Mouse (Mus musculus): ENCODE measurements around the gene Mfsd11.
"Not testable (repeated sequence)": the region's sequence is repeated elsewhere in the genome, so short reads cannot be mapped to it uniquely, and the experiment has no call there.

Mfsd11 gene

GRCm38 (mm10) chr11:116881440-116881839 lies 29.2 kb downstream of the Mfsd11 start:
- DNase-seq (ENCODE audit: low read depth, low spot score), result no peak

DNA sequence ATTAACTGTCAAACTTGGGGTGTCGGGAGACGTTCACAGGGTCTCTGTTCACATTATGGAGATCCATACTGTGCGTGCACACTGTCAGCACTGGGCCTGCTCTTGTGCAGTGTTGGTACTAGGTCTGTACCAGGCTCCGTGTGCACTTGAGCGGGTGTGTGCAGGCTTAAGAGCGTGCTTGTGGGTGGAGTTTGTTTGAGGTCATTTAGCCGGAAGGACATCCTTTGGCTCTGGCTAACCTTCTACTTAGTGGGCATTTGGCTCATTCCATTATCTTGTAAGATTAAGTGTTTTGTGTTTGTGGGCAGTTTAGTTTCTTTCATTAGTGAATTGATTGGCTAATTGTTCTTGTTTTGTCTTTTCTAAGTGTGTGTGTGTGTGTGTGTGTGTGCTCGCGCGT lies 30.2 kb downstream of the Mfsd11 start:
- DNase-seq (ENCODE audit: low read depth, low spot score), result no peak

DNA sequence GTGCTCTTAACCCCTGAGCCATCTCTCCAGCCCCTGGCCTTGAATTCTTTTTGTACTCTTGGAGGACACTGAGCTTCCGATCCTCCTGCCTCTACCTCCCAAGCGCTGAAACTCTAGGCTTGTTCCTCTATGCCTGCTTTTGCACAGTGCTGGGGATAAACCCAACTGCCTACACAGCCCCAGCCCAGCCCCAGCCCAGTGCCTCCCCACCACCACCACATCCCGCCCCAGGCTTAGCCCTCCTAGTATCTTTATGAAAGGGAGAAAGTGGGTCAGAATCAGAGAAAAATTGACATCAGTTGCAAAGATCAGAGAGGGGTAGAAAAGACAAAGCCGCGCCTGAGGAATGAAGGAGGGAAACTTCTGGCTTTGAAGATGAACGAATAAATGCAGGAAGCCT lies 31.8 kb downstream of the Mfsd11 start:
- no peak for DNase-seq (ENCODE audit: low read depth, low spot score)

DNA sequence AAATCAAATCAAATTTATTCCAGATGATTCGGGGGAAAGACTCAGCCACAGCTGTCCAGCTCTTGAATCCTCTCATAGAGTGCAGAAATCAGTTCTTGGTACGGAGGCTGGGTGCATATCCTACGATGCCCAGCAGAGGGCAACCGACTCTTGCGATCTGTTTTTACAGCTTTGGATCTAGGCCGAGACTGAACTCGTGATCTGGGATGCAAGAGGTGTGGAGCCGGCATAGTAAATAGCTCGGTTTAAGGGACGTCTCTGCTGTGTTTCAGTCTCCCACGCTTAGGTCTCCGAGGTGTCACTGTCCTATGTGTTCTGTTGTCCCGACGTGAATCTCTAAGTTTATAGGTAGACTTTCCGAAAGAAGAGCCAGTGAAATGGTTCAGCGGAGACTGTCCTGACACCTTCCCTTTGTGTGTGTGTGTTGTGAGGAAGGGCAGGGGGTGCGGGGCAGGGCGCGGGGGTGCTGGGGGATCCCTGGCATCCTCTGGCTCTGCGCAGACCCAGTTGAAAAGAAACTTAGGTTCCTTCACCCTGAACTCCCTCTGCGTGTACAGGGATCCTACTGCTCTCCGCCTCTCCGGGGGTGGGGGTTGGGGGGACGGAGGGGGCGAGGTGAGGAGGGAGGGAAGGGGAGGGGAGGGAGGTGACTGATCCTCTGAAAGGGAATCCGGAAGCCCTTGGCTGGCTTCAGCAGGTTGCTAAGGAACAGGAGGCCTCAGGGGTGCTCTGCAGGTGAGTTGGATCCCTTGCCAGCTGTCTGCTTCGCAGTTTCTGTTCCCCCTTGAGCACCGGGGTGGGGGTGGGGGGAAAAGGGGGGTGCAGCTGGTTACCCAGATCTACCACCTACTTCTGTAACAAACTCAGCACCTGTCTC lies 33.3 kb downstream of the Mfsd11 start:
- peak; percentile 84 for DNase-seq (ENCODE audit: low read depth, low spot score)

- DNase-seq (ENCODE audit: low read depth, low spot score), result no peak
These were observed 34.9 kb downstream of the Mfsd11 start for GRCm38 (mm10) chr11:116887136-116887535.

- no peak for DNase-seq (ENCODE audit: low read depth, low spot score)
These were observed 41.5 kb downstream of the Mfsd11 start for GRCm38 (mm10) chr11:116893532-116894442.

GRCm38 (mm10) chr11:116895402-116895801 lies 43.2 kb downstream of the Mfsd11 start:
- DNase-seq (ENCODE audit: low read depth, low spot score), result no peak

DNA sequence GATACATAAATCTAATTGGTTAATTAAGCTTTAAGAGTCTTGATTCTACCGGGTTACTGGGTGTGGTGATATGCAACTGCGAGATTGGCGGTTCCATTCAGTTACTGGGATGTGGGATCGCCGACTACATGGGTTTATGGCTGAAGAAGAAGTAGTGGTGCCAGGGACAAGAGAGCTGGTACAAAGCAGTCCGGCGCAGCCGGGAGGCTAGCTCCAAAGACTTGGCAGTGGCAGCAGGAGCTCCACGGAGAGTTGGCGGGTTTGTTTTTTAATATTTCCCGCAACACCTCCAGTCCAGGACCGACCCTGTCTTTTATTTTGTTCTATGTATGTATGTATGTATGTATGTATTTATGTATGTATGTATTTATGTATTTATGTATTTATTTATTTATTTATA lies 47.0 kb downstream of the Mfsd11 start:
- no peak for DNase-seq (ENCODE audit: low read depth, low spot score)

- not testable (repeated sequence) for DNase-seq (ENCODE audit: low read depth, low spot score)
These were observed 50.3 kb downstream of the Mfsd11 start for GRCm38 (mm10) chr11:116902588-116902987.

DNA sequence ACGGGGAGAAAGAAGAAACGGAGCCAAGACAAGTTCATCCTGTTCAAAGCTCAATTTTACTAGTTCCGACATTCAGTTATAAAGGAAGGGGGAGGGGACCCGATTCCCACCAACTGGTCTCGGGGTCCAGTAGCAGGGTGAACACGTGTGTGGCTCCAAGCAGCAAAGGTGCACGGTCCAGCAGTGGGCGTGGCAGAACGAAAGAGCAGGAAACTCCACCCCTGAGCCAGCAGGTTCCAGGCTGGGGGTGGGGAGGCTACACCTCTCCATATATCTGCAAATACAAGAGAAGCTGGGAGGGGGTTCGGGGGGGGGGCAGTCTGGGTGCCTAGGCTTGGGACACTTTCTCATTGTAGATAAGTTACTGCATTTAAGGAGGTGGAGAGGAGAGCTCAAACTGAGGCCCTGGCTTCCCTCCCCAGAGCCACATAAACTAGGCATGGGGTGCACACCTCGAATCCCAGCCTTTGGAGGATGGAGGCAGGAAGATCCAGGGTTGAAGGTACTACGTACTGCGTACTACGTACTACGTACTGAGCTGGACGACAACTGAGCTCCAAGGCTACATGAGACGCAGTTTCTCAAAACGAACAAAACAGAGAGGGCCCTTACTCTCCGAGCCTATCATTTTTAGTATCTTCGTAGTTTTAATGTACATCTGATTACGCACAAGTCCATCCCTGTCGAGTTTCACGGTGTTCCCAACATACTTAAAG lies 53.7 kb downstream of the Mfsd11 start:
- no peak for DNase-seq (ENCODE audit: low read depth, low spot score)

- no peak for DNase-seq (ENCODE audit: low read depth, low spot score)
These were observed 61.3 kb downstream of the Mfsd11 start for GRCm38 (mm10) chr11:116913573-116913972.

- DNase-seq (ENCODE audit: low read depth, low spot score), result no peak
These were observed 62.1 kb downstream of the Mfsd11 start for GRCm38 (mm10) chr11:116914267-116914885.

- no peak for DNase-seq (ENCODE audit: low read depth, low spot score)
These were observed 63.0 kb downstream of the Mfsd11 start for GRCm38 (mm10) chr11:116915241-116915640.

DNA sequence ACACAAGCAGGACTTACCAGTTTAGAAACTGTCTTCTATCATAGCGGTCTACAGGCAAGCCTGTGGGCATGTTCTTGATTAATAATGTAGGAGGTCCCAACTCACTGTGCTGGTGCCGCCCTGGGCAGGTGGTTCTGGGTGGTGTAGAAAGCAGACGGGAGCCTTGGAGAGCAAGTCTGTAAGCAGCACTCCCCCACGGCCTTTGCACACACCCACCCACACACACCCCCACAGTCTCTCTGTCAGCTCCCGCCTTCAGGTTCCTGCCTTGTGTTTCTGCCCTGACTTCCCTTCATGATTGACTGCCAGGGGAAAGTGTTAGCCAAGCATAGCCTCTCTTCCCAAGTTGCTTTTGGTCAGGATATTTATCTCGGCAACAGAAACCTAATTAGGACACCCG lies 65.1 kb downstream of the Mfsd11 start:
- no peak for DNase-seq (ENCODE audit: low read depth, low spot score)

DNA sequence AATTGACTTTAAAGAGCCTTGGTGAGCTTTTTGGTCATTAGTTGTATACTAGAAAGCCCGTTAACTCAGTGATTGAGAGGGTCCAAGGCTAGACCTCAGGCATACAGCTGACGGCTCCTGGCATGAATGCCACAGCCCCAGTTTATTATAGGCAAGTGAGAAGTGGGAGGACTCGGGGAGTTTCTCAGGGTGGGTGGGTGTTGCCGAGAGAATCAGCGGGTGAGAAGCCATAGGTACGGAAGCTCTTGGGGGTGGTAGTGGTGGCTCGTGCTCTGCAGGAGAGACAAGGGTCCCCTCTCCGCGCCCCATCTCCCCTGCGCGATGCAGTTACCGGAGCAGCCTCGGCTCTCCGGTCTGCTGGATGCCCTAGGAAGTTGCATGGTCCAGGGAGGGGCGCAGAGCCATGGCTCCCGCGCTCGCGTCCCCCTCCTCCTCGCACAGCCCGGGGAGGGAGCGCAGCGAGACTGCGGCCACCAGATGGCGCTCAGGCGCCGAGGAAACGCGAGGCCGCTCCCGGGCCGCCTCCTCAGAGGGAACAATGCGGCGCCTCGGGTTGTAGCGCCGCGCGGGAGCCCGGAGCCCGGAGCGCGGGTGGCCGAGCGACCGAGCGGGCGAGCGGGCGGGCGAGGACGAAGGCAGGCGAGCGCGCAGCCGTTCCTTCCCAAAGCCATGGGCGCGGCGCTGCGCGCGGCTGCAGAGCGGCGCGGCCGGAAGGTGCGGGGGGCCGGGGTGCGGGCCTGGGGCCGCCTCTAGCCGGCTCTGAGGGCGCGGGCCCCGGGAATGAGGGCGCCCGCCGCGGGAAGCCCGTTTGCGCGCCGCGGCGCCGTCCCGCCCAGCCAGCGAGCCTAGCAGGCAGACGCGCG lies 66.3 kb downstream of the Mfsd11 start, which contains the start of gene Mgat5b:
Gene Mgat5b, plus strand, starts transcription at position 541 of the 863 bp plus-strand sequence.
- peak; percentile 20 for DNase-seq (ENCODE audit: low read depth, low spot score)

DNA sequence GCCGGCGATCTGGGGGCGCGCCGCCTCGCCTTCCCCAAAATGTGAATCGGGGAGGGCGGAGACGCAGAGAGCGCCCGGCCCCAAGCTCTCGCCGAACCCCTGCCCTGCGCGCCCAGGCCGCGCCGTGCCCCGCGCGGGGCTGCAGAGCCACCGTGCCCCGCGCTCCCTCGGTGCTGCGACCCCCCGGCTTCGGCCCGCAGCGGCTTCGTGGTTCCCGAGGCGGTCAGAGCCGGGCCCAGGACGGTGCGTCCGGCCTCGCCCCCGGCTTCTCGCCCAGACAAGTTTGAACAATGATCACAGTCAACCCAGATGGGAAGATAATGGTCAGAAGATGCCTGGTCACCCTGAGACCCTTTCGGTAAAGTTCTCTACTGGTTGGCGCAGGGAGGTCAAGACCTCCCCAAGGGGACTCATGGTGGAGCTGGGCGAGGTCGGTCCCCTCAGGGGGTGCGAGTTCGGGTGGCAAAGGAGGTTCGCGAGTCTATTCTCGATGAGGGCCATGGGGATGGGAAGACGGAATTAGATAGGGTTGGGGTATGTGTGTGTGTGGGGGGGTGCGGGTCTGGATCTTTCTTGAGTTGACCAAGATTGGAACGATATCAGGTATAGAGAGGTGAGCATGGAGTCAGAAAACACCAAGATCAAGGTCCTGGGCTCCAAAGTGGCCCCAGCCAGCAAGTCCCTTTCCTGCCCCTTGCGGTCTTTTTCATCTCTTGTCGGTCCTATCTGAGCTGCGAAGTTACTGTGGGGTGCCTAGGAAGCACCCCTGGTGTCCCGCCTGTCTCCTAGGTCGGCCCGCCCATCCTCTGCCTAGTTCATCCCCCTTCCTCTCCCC lies 67.2 kb downstream of the Mfsd11 start:
- no peak for DNase-seq (ENCODE audit: low read depth, low spot score)

GRCm38 (mm10) chr11:116920746-116921145 lies 68.5 kb downstream of the Mfsd11 start:
- DNase-seq (ENCODE audit: low read depth, low spot score), result no peak

DNA sequence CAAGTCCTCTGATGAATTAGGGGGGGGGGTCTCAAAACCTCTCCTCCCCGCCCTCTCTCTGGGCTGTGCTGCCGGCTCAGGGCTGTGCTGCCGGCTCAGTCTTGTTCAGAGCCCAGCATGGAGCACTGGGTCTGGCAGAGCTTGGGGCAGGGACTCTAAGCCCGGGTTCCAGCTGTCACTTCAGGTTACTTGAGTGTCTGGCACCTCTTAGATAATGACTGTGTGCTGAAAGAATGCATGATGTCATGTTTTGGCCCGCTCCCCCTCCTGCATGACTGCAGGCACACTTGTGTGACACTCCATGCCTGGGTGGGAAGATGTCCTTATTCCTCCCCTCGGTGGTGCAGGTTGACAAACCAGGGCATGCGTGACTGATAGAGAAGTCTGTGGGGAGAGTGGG lies 69.8 kb downstream of the Mfsd11 start:
- DNase-seq (ENCODE audit: low read depth, low spot score), result peak; percentile 20

Data from skeletal muscle tissue, adult 2 months (tissue).